Mouse (Mus musculus) midbrain, embryonic 16.5 days (tissue): ENCODE results near the gene Ypel2. TPM values are rescaled to one million over a fixed set of nuclear protein-coding genes. Genes with fewer than 3 reads are reported as not detected.

Experiments
- ATAC-seq: fragments of 200-750 bp; cut with Nextera tagmentation; 2 replicates; pipeline ENCODE4 v1.8.0; 2017; ENCODE audit warnings: moderate TSS enrichment
- H3K27ac ChIP-seq: fragments of 300-500 bp; sonication (generic); 2 replicates; pipeline ENCODE4 v1.5.1; 2014; ENCODE audit warnings: mild to moderate bottlenecking, low read length, mixed read lengths
- H3K27me3 ChIP-seq: fragments of 300-500 bp; sonication (generic); 2 replicates; pipeline ENCODE4 v1.6.1; 2014; ENCODE audit warnings: low read depth, low read length, mixed read lengths; ENCODE audit not compliant: control insufficient read depth, insufficient read depth
- H3K36me3 ChIP-seq: fragments of 300-500 bp; sonication (generic); 2 replicates; pipeline ENCODE4 v1.6.1; 2014; ENCODE audit warnings: mild to moderate bottlenecking, low read length, moderate library complexity, mixed read lengths; ENCODE audit not compliant: control insufficient read depth, insufficient read depth
- H3K4me1 ChIP-seq: fragments of 300-500 bp; sonication (generic); 2 replicates; pipeline ENCODE4 v1.6.1; 2014; ENCODE audit warnings: mild to moderate bottlenecking, low read length, mixed read lengths; ENCODE audit not compliant: control insufficient read depth, insufficient read depth
- H3K4me2 ChIP-seq: fragments of 300-500 bp; sonication (generic); 2 replicates; pipeline ENCODE4 v1.6.1; 2014; ENCODE audit warnings: mild to moderate bottlenecking, low read length, mixed read lengths
- H3K4me3 ChIP-seq: fragments of 300-500 bp; sonication (generic); 2 replicates; pipeline ENCODE4 v1.5.1; 2014; ENCODE audit warnings: low read depth, mild to moderate bottlenecking, low read length, moderate library complexity, mixed read lengths
- H3K9ac ChIP-seq: fragments of 300-500 bp; sonication (generic); 2 replicates; pipeline ENCODE4 v1.6.1; 2014; ENCODE audit warnings: low read depth, low read length, mixed read lengths
- H3K9me3 ChIP-seq: fragments of 300-500 bp; sonication (generic); replicated peaks from 2 replicates; pipeline ENCODE4 v1.6.1; 2014; ENCODE audit warnings: mild to moderate bottlenecking, low read length, mixed read lengths; ENCODE audit not compliant: control insufficient read depth, poor library complexity, severe bottlenecking
- WGBS: fragments of 180-500 bp; shearing (Covaris S2); extraction: QIAGEN DNeasy Blood & Tissue Kit; methylation state at CpG from one replicate; pipeline ENCODE4 v1.1.7; 2014; 5-methylcytosine and 5-hydroxymethylcytosine counted together
- polyA plus RNA-seq: library from polyadenylated mRNA; unstranded; fragments of >200 nt; fragmentation: Nextera tagmentation; extraction: Ambion mirVana; gene quantifications from 2 replicates; pipeline ENCODE4 v1.2.1, GENCODE M21; 2015

Gene Ypel2
- polyA plus RNA-seq, 1 experiment from 2014 or later = 6.5 TPM

GRCm38 (mm10) chr11:87022765-87023164 lies 29.3 kb upstream of the Ypel2 start:
- Histone ChIP-seq H3K9ac (no peak overlapping the region), H3K4me2 (no peak overlapping the region), H3K27me3 (no peaks in the 10 kb centered on the region), H3K36me3 (no peaks in the 10 kb centered on the region), H3K4me1 (no peaks in the 10 kb centered on the region), H3K9me3 (no peaks in the 10 kb centered on the region), H3K4me3 (no peak overlapping the region), H3K27ac (no peak overlapping the region)
- 73% methylated on average over 4 of the region's 4 CpGs for WGBS
- no peak for ATAC-seq

- Histone ChIP-seq H3K9ac (no peak overlapping the region), H3K4me3 (no peak overlapping the region), H3K27ac (no peak overlapping the region), H3K27me3 (no peaks in the 10 kb centered on the region), H3K4me1 (no peaks in the 10 kb centered on the region), H3K36me3 (no peaks in the 10 kb centered on the region), H3K4me2 (no peak overlapping the region), H3K9me3 (no peaks in the 10 kb centered on the region)
- ATAC-seq = no peak
These were observed 28.0 kb upstream of the Ypel2 start for GRCm38 (mm10) chr11:87021551-87021950.

- H3K4me3 ChIP-seq = no peak overlapping the region
- no peaks in the 10 kb centered on the region for H3K27me3 ChIP-seq
- H3K36me3 ChIP-seq = no peaks in the 10 kb centered on the region
- H3K9me3 ChIP-seq = no peaks in the 10 kb centered on the region
- no peak for ATAC-seq
- H3K27ac ChIP-seq = no peak overlapping the region
- WGBS = 85% methylated on average over 5 of the region's 5 CpGs
- H3K9ac ChIP-seq = no peak overlapping the region
- H3K4me1 ChIP-seq = no peaks in the 10 kb centered on the region
- H3K4me2 ChIP-seq = no peak overlapping the region
These were observed 26.9 kb upstream of the Ypel2 start for GRCm38 (mm10) chr11:87020449-87020848.

GRCm38 (mm10) chr11:87019431-87019830 lies 25.9 kb upstream of the Ypel2 start:
- Histone ChIP-seq H3K27ac (no peak overlapping the region), H3K27me3 (no peaks in the 10 kb centered on the region), H3K4me3 (no peak overlapping the region), H3K9ac (no peak overlapping the region), H3K4me2 (no peak overlapping the region), H3K9me3 (no peaks in the 10 kb centered on the region), H3K36me3 (no peaks in the 10 kb centered on the region), H3K4me1 (no peaks in the 10 kb centered on the region)
- ATAC-seq = no peak
- 88% methylated on average over 8 of the region's 8 CpGs for WGBS

- ATAC-seq = no peak
These were observed 24.6 kb upstream of the Ypel2 start for GRCm38 (mm10) chr11:87018081-87018480.

GRCm38 (mm10) chr11:87015691-87016090 lies 22.2 kb upstream of the Ypel2 start:
- ATAC-seq = no peak
- no peaks in the 10 kb centered on the region for H3K9me3 ChIP-seq
- no peaks in the 10 kb centered on the region for H3K36me3 ChIP-seq
- H3K4me1 ChIP-seq = no peaks in the 10 kb centered on the region
- no peak overlapping the region for H3K27ac ChIP-seq
- H3K9ac ChIP-seq = no peak overlapping the region
- H3K4me3 ChIP-seq = no peak overlapping the region
- WGBS = 79% methylated on average over 3 of the region's 3 CpGs
- H3K27me3 ChIP-seq = no peaks in the 10 kb centered on the region
- H3K4me2 ChIP-seq = no peak overlapping the region

More at GRCm38 (mm10) chr11:87018081-87018480, 24.6 kb upstream of the Ypel2 start:
- H3K4me3 ChIP-seq = no peak overlapping the region
- 79% methylated on average over 4 of the region's 4 CpGs for WGBS
- H3K27ac ChIP-seq = no peak overlapping the region
- no peaks in the 10 kb centered on the region for H3K9me3 ChIP-seq
- no peaks in the 10 kb centered on the region for H3K27me3 ChIP-seq
- H3K4me2 ChIP-seq = no peak overlapping the region
- H3K36me3 ChIP-seq = no peaks in the 10 kb centered on the region
- no peak overlapping the region for H3K9ac ChIP-seq
- H3K4me1 ChIP-seq = no peaks in the 10 kb centered on the region

- Histone ChIP-seq H3K9ac (no peak overlapping the region), H3K27ac (no peak overlapping the region), H3K27me3 (no peaks in the 10 kb centered on the region), H3K9me3 (no peaks in the 10 kb centered on the region), H3K36me3 (no peaks in the 10 kb centered on the region), H3K4me2 (no peak overlapping the region), H3K4me1 (peaks cover 3% of the 10 kb centered on the region; the same call in 1 of the 2 replicates), H3K4me3 (no peak overlapping the region)
- ATAC-seq = peak; percentile 58; the same call in 1 of the 2 replicates
- WGBS = 17% methylated on average over 9 of the region's 9 CpGs
These were observed 17.0 kb upstream of the Ypel2 start for GRCm38 (mm10) chr11:87010476-87010875.

- Histone ChIP-seq H3K27ac (no peak overlapping the region), H3K4me1 (peaks cover 3% of the 10 kb centered on the region; the same call in 1 of the 2 replicates), H3K9me3 (no peaks in the 10 kb centered on the region), H3K4me2 (no peak overlapping the region), H3K36me3 (no peaks in the 10 kb centered on the region), H3K27me3 (no peaks in the 10 kb centered on the region), H3K4me3 (no peak overlapping the region), H3K9ac (no peak overlapping the region)
- 11% methylated on average over 8 of the region's 8 CpGs for WGBS
- no peak for ATAC-seq
These were observed 13.9 kb upstream of the Ypel2 start for GRCm38 (mm10) chr11:87007371-87007770.

- H3K27ac ChIP-seq = no peak overlapping the region
- no peaks in the 10 kb centered on the region for H3K27me3 ChIP-seq
- H3K9me3 ChIP-seq = no peaks in the 10 kb centered on the region
- no peak overlapping the region for H3K4me3 ChIP-seq
- no peak for ATAC-seq
- WGBS = 54% methylated on average over 12 of the region's 12 CpGs
- no peak overlapping the region for H3K9ac ChIP-seq
- peaks cover 3% of the 10 kb centered on the region; the same call in 1 of the 2 replicates for H3K4me1 ChIP-seq
- H3K36me3 ChIP-seq = no peaks in the 10 kb centered on the region
- H3K4me2 ChIP-seq = no peak overlapping the region
These were observed 11.7 kb upstream of the Ypel2 start for GRCm38 (mm10) chr11:87004960-87005755.
